Mouse (Mus musculus) stomach, adult 2 months (tissue): ENCODE results near the gene Chrng. TPM values are rescaled to one million over a fixed set of nuclear protein-coding genes. Genes with fewer than 3 reads are reported as not detected.

Source experiments
- polyA plus RNA-seq: library from polyadenylated mRNA; depleted of rRNA; stranded (reverse); fragments of >200 nt; gene quantifications from 2 replicates; pipeline ENCODE4 v1.2.3, GENCODE M21; 2012; rRNA removed

Chrng gene
- 0.03 and 0.24 TPM in 2 replicates for polyA plus RNA-seq

DNA sequence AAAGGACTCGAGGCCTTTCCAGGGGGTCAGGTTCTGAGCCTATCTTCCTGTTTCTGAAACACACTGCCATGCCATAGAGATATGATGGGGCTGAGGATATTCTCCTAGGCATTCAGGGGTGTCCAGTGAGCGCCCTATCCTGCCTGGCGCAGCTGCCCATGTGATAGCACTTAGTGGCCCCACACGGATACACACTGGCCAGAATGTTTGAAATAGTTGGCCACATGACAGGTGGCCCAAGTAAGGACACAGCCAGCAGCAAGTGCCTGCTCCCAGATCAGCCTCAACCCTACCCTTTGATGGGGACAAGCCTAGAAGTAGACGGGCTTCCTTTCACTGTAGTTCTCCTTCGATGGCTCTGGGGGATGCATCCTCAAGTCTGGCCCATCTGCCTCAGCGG lies at the start of gene Chrng:
TSS of gene Chrng (plus strand) at position 193 of the 400 bp plus-strand sequence.

DNA sequence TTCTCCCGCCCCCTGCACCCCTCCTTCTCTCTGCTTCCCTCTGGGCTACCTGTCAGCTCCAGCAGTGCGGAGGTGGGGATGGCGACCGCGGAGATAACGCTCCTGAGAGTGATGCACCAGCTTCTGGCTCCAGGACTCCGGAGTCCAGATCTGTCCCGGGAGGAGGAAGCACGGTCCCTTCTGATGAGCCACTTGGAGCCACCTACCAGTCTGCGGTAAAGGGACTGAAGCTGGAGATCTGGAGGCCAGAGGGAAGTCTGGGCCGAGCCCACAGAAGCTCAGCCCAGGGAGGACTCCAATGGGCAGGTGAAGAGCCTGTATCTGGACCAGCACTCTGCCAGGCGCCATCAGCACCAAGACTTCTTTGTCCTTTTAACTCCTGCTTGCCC lies 48.3 kb upstream of the Chrng start, which contains the start of gene Ecel1:
TSS of gene Ecel1 (minus strand) at position 323 of the 389 bp plus-strand sequence.

GRCm38 (mm10) chr1:87183013-87183412 lies 21.4 kb upstream of the Chrng start, which contains the start of gene Prss56:
Gene Prss56 (plus strand): TSS chr1:87183313.

DNA sequence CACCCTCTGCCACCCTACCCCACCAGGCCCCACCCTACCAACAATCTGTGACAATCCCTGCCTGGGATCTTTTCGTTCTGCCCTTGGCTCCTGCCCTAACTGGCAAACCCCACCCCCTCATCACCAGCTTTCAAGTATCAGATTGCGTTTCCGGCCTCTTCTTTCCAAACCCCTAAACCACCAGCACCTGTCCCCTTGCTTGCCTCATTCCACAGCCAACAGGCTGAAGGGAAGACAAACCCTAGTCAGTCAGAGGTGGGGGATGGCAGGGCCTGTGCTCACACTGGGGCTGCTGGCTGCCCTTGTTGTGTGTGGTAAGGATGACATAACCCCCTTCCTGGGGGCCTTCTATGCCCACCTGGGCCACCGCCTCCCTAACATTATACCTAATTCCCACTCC lies 14.0 kb upstream of the Chrng start, which contains the start of gene Chrnd:
TSS of gene Chrnd (plus strand) at position 179 of the 400 bp plus-strand sequence.

GRCm38 (mm10) chr1:87213735-87214704 lies 9.6 kb downstream of the Chrng start, which contains the start of gene Eif4e2:
Gene Eif4e2 (plus strand): TSS chr1:87213914.

Other genes starting within 250 kb of the Chrng start
- gene Alppl2, start 114.7 kb upstream of the Chrng start, polyA plus RNA-seq: not detected in 2 replicates
- 6.0 and 6.9 TPM in 2 replicates for gene Alpi, start 103.1 kb upstream of the Chrng start, polyA plus RNA-seq
- gene Akp3, start 79.7 kb upstream of the Chrng start, polyA plus RNA-seq: 0.32 and 0.81 TPM in 2 replicates
- 0.15 and 0.20 TPM in 2 replicates for gene Ecel1, start 48.1 kb upstream of the Chrng start, polyA plus RNA-seq
- gene Prss56, start 21.3 kb upstream of the Chrng start, polyA plus RNA-seq: 0.02 TPM in 1 of 2 replicates, not detected in the other
- 0.10 and 0.18 TPM in 2 replicates for gene Chrnd, start 14.1 kb upstream of the Chrng start, polyA plus RNA-seq
- 10.6 and 11.5 TPM in 2 replicates for gene Eif4e2, start 9.3 kb downstream of the Chrng start, polyA plus RNA-seq
- gene Efhd1, start 59.7 kb downstream of the Chrng start, polyA plus RNA-seq: 1.6 and 2.2 TPM in 2 replicates
- 7.6 and 10.6 TPM in 2 replicates for gene Gigyf2, start 122.3 kb downstream of the Chrng start, polyA plus RNA-seq
- gene Kcnj13, start 190.1 kb downstream of the Chrng start, polyA plus RNA-seq: 0.36 and 0.51 TPM in 2 replicates